Mouse (Mus musculus): ENCODE data around the gene Foxn1. TPM values are rescaled to one million over a fixed set of nuclear protein-coding genes. Genes with fewer than 3 reads are reported as not detected.

Foxn1 gene
- polyA plus RNA-seq, 1 experiment from 2014 or later = not detected

DNA sequence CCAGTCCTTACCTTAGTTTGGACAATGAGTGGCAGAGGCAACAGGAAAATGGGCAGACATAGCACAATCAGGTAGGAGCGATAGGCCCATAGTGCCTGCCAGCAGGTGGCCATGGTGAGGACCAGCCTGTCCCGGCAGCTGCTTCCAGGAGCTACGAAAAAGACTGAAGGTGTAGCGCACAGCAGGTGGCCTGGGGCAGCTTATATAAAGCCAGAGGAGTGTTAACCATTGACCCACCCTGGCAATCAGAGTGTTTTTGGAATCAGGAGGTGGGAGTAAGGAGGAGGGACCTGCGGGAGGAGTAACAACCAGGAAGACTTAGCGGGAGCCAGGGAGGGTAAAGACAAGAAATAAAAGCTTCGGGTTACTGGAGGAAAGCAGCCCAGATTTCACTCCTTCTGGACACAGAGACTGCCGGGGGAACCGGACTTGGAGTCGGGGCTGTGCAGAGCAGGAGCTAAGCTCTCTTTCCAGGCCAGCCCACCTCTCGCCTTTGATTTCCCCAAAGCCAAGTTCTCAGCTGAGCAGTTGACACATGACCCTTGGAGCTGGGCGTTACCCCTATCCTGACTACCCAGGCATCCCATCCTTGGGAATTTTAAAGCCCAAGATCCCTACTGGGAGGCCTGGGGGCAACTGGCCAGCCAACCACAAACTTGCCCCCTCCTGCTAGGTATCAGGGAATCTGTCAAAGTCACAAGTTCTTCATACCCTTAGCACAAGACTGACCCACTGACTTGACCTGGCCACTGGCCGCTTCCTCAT lies 35.9 kb upstream of the Foxn1 start, which contains the start of gene Slc13a2:
Slc13a2 (minus strand) TSS at position 163 of the 765 bp plus-strand sequence.
- Histone ChIP-seq H3K4me1 (ENCODE audit: control insufficient read depth, insufficient read depth, low read length) (no peaks in the 10 kb centered on the region), H3K36me3 (ENCODE audit: control insufficient read depth, insufficient read depth, low read length) (no peaks in the 10 kb centered on the region), H3K4me3 (ENCODE audit: low read depth, low read length) (no peak within 1 kb of the TSS), H3K9ac (ENCODE audit: low read length) (no peak within 1 kb of the TSS), H3K27ac (ENCODE audit: low read depth, low read length) (no peak within 1 kb of the TSS), H3K27me3 (replicated peaks; ENCODE audit: control insufficient read depth, insufficient read depth, low read length) (no peaks in the 10 kb centered on the region), H3K9me3 (replicated peaks; ENCODE audit: control insufficient read depth, low read length) (no peaks in the 10 kb centered on the region), H3K4me2 (ENCODE audit: low read length) (no peak within 1 kb of the TSS)
- ATAC-seq = no peak
- DNase-seq (ENCODE audit: low spot score) = no peak
- 31% methylated on average over 13 of the region's 13 CpGs for WGBS

DNA sequence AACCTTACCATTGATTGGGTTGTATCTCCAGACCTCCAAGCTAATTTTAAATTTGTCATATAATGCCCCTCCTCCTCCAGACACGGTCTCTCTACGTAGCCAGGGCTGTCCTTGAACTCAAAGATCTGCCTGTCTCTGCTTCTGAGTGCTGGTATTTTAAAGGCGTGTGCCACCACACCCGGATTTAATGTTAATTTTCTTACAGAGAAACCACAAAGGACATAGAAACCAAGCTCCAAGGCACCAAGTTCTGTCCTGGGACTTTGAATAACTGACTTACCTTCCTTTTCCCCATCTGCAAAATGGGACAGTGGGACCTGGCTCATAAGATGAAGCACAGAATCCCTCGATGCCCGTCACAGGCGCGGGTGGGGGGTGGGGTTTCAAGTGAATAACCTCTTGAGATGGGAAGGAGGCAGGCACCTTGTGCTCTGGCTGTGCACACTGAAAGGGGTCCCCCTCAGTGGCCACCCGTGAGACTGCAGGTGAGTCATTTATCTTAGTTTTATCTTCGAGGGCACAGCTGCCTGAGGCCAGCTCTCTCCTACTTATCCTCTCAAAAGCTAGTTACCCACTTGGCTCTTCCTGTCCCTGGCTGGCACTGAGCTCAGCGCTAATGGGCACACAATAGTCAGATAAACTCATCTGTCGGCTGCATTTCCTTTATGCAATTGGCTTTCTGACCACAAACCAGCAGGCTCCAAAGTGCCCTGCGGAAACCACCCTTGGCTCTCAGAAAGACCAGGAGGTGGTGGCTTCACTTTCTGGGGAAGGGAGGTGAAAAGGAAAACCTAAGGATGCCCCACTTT lies 35.0 kb upstream of the Foxn1 start:
- Histone ChIP-seq H3K4me1 (ENCODE audit: control insufficient read depth, insufficient read depth, low read length) (no peaks in the 10 kb centered on the region), H3K9me3 (replicated peaks; ENCODE audit: control insufficient read depth, low read length) (no peaks in the 10 kb centered on the region), H3K4me3 (ENCODE audit: low read depth, low read length) (no peak overlapping the region), H3K36me3 (ENCODE audit: control insufficient read depth, insufficient read depth, low read length) (no peaks in the 10 kb centered on the region), H3K4me2 (ENCODE audit: low read length) (no peak overlapping the region), H3K27me3 (replicated peaks; ENCODE audit: control insufficient read depth, insufficient read depth, low read length) (no peaks in the 10 kb centered on the region), H3K9ac (ENCODE audit: low read length) (no peak overlapping the region), H3K27ac (ENCODE audit: low read depth, low read length) (no peak overlapping the region)
- DNase-seq (ENCODE audit: low spot score) = no peak
- WGBS = 66% methylated on average over 13 of the region's 13 CpGs
- ATAC-seq = no peak

DNA sequence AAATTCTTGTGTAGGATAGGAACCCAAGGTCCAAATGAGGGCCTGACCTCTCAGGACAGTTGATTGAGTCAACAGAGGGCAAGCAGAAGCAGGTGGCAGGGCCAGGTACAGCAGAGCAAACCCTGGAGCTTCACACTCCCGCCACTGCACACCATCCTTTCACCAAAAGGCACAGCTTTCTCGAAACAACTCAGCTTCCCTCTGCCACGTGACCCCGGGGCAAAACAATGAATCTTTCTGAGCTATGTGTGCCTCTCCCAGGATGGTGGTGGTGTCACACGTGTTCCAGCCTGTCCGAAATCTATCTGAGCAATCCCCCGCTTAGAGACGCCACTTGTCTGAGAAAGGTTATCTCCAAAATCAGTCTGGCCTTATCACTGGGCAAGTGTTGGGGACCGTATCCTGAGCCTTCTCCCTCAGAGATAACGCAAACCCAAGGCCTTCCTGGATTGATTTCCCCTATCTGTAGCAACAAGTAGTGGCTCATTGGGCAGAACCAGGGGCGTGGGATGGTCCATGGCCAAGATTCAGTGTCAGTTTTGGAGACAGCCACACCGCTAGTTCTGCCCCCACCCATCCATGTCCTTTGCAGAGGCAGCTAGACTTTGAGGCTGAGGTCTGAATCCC lies 34.0 kb upstream of the Foxn1 start:
- no peaks in the 10 kb centered on the region for H3K27me3 ChIP-seq (replicated peaks; ENCODE audit: control insufficient read depth, insufficient read depth, low read length)
- H3K4me3 ChIP-seq (ENCODE audit: low read depth, low read length) = no peak overlapping the region
- H3K9ac ChIP-seq (ENCODE audit: low read length) = no peak overlapping the region
- no peaks in the 10 kb centered on the region for H3K4me1 ChIP-seq (ENCODE audit: control insufficient read depth, insufficient read depth, low read length)
- no peak overlapping the region for H3K27ac ChIP-seq (ENCODE audit: low read depth, low read length)
- WGBS = 82% methylated on average over 12 of the region's 12 CpGs
- DNase-seq (ENCODE audit: low spot score) = no peak
- H3K4me2 ChIP-seq (ENCODE audit: low read length) = no peak overlapping the region
- no peaks in the 10 kb centered on the region for H3K36me3 ChIP-seq (ENCODE audit: control insufficient read depth, insufficient read depth, low read length)
- H3K9me3 ChIP-seq (replicated peaks; ENCODE audit: control insufficient read depth, low read length) = no peaks in the 10 kb centered on the region
- ATAC-seq = no peak

DNA sequence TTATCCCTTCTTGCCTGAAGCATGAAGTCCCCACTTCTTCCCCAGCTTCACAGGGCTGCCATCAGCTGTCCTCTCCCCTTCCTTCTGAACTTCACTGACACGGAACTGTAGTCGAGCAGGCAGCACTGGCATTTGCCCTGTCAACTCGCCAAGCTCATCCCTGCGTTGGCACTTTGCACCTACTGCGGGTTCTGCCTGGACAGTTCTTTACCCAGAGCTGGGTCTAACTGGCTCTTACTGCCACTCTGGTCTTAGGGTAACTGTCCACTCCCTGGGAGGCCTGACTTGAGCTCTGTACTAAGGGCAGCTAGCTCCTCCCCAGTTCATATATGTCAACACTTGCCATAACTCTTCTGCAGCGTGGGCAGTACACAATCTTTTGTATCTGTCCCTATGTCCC lies 30.5 kb upstream of the Foxn1 start:
- H3K27me3 ChIP-seq (replicated peaks; ENCODE audit: control insufficient read depth, insufficient read depth, low read length) = no peaks in the 10 kb centered on the region
- no peaks in the 10 kb centered on the region for H3K4me1 ChIP-seq (ENCODE audit: control insufficient read depth, insufficient read depth, low read length)
- ATAC-seq = no peak
- DNase-seq (ENCODE audit: low spot score) = no peak
- WGBS = 83% methylated on average over 6 of the region's 6 CpGs
- H3K9me3 ChIP-seq (replicated peaks; ENCODE audit: control insufficient read depth, low read length) = no peaks in the 10 kb centered on the region
- no peak overlapping the region for H3K4me2 ChIP-seq (ENCODE audit: low read length)
- H3K27ac ChIP-seq (ENCODE audit: low read depth, low read length) = no peak overlapping the region
- no peak overlapping the region for H3K9ac ChIP-seq (ENCODE audit: low read length)
- no peaks in the 10 kb centered on the region for H3K36me3 ChIP-seq (ENCODE audit: control insufficient read depth, insufficient read depth, low read length)
- no peak overlapping the region for H3K4me3 ChIP-seq (ENCODE audit: low read depth, low read length)

DNA sequence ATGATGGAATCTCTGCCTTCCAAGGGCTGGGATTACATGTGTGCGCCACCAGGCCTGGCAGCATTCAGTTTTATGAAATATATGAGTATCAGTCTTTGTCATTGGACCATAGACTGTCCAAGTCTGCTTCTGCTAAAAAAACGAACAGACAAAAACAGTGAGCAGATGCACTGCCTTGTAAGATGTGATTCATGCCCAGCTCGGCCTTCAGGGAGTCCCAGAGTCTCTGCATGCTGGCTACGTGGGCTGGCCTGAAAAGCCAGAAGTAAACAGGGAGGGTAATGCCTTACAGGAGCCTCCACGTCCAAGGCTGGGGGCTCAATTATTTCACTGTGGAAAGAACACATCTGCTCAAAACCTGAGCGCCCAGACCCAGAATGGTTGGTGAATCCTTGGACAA lies 26.5 kb upstream of the Foxn1 start:
- no peaks in the 10 kb centered on the region for H3K9me3 ChIP-seq (replicated peaks; ENCODE audit: control insufficient read depth, low read length)
- DNase-seq (ENCODE audit: low spot score) (no peak), ATAC-seq (no peak)
- no peak overlapping the region for H3K27ac ChIP-seq (ENCODE audit: low read depth, low read length)
- no peak overlapping the region for H3K4me2 ChIP-seq (ENCODE audit: low read length)
- H3K27me3 ChIP-seq (replicated peaks; ENCODE audit: control insufficient read depth, insufficient read depth, low read length) = no peaks in the 10 kb centered on the region
- no peaks in the 10 kb centered on the region for H3K36me3 ChIP-seq (ENCODE audit: control insufficient read depth, insufficient read depth, low read length)
- H3K9ac ChIP-seq (ENCODE audit: low read length) = no peak overlapping the region
- H3K4me1 ChIP-seq (ENCODE audit: control insufficient read depth, insufficient read depth, low read length) = no peaks in the 10 kb centered on the region
- no peak overlapping the region for H3K4me3 ChIP-seq (ENCODE audit: low read depth, low read length)
- 79% methylated on average over 6 of the region's 6 CpGs for WGBS

DNA sequence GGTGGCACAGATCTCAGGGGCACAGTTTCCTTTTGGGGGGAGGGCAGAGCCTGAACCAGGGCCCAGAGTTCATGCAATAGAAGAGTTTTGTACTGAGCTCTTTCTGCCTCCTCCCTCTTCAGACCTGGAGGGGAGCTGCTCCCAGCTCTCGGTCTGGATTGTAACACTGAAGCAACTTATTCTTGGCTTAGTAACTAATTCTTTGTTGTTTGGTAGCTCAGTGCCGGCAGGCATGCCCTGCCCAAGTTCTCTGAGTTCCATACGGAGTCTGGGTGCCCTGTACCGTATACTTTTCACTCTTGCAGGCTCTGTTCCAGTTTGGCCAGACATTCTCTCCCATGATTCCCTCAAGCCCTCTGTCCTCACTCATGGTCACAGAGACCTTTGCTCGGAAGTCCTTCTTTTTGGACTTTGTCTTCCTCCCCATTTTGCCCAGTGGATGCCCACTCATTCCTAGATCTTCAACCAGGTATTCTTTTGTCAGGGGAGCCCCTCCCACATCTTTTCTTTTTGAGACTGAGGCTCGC lies 26.0 kb upstream of the Foxn1 start:
- ATAC-seq = no peak
- Histone ChIP-seq H3K36me3 (ENCODE audit: control insufficient read depth, insufficient read depth, low read length) (no peaks in the 10 kb centered on the region), H3K4me3 (ENCODE audit: low read depth, low read length) (no peak overlapping the region), H3K4me1 (ENCODE audit: control insufficient read depth, insufficient read depth, low read length) (no peaks in the 10 kb centered on the region), H3K9ac (ENCODE audit: low read length) (no peak overlapping the region), H3K9me3 (replicated peaks; ENCODE audit: control insufficient read depth, low read length) (no peaks in the 10 kb centered on the region), H3K27me3 (replicated peaks; ENCODE audit: control insufficient read depth, insufficient read depth, low read length) (no peaks in the 10 kb centered on the region), H3K27ac (ENCODE audit: low read depth, low read length) (no peak overlapping the region), H3K4me2 (ENCODE audit: low read length) (no peak overlapping the region)
- DNase-seq (ENCODE audit: low spot score) = no peak
- 68% methylated on average over 6 of the region's 6 CpGs for WGBS

DNA sequence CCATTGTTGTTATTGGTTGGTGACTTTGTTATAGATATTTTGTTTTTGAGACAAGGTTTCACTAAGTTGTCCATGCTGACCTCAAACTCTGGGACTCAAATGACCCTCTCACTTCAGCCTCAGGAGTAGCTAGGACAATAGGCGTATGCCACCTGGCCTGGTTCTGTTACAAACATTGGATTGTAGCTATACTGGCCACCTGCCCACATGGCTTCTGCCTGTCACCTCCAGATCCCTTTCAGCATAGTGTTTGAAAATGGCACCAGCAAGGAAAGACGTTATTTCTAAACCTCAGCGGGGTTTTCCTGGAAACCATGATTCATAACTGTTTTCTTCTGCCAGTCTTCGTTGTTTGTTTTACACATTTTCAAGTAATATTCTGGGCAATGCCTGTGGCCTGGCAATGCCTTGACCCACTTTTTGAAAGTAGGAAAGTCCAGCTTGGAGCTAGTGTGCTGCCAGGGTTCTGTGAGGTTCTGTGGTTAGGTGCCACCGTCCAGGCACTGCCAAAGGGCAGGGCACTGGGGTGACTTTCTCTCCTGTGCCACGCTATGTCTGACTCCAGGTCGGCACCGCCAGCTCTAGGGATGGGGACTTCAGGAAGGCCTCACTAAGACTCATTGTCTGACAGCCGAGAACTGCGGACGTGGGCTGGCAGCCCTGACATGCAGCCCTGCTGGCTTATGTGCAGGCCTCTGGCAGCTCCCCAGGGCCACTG lies 25.4 kb upstream of the Foxn1 start:
- ATAC-seq (no peak), DNase-seq (ENCODE audit: low spot score) (peak; percentile 24)
- Histone ChIP-seq H3K4me3 (ENCODE audit: low read depth, low read length) (no peak overlapping the region), H3K9me3 (replicated peaks; ENCODE audit: control insufficient read depth, low read length) (no peaks in the 10 kb centered on the region), H3K27ac (ENCODE audit: low read depth, low read length) (no peak overlapping the region), H3K27me3 (replicated peaks; ENCODE audit: control insufficient read depth, insufficient read depth, low read length) (no peaks in the 10 kb centered on the region), H3K4me1 (ENCODE audit: control insufficient read depth, insufficient read depth, low read length) (no peaks in the 10 kb centered on the region), H3K36me3 (ENCODE audit: control insufficient read depth, insufficient read depth, low read length) (no peaks in the 10 kb centered on the region), H3K9ac (ENCODE audit: low read length) (no peak overlapping the region), H3K4me2 (ENCODE audit: low read length) (no peak overlapping the region)
- 80% methylated on average over 11 of the region's 11 CpGs for WGBS

All from forebrain, embryonic 14.5 days (tissue).